Mouse (Mus musculus): ENCODE data around the gene Cct8l1. TPM values are rescaled to one million over a fixed set of nuclear protein-coding genes. Genes with fewer than 3 reads are reported as not detected.

The Cct8l1 gene
- total and polyA plus RNA-seq, 2 experiments from 2014 or later: 0.08 TPM; not detected in 1

GRCm38 (mm10) chr5:25540412-25540811 lies 24.5 kb downstream of the Cct8l1 start:
- no peaks in the 10 kb centered on the region for H3K9me3 ChIP-seq (replicated peaks; ENCODE audit: control insufficient read depth, low read length)

DNA sequence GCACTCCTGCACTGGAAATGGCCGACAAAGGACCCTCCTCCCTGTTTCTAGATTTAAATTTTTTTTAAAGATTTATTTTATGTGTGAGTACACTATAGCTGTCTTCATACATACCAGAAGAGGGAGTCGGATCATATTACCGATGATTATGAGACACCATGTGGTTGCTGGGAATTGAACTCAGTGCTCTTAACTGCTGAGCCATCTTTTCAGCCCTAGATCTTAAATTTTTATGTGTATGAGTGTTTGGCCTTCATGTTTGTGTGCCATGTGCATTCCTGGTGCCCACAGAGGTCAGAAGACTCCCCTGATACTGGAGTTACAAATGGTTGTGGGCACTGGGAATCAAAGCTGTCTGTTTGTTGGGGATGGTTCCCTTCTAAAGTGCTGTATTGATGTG lies 25.1 kb downstream of the Cct8l1 start:
- no peak overlapping the region for H3K4me3 ChIP-seq (ENCODE audit: low read depth, low read length)
- no peak overlapping the region for H3K27ac ChIP-seq (ENCODE audit: low read depth)
- DNase-seq (ENCODE audit: low spot score) (no peak), ATAC-seq (ENCODE audit: insufficient read depth, low read depth) (no peak)
- no peaks in the 10 kb centered on the region for H3K36me3 ChIP-seq (replicated peaks; ENCODE audit: control insufficient read depth, insufficient read depth, low read length)
- H3K27me3 ChIP-seq (ENCODE audit: control insufficient read depth, insufficient read depth, low read length): no peaks in the 10 kb centered on the region
- TF ChIP-seq EP300 (IDR thresholded peaks at IDR 0.05; ENCODE audit: low read depth): no peak
- no peak for TF ChIP-seq CTCF (IDR thresholded peaks at IDR 0.05; ENCODE audit: low read depth)
- H3K4me2 ChIP-seq (ENCODE audit: low read depth, low read length): no peak overlapping the region
- no peaks in the 10 kb centered on the region for H3K4me1 ChIP-seq (ENCODE audit: control insufficient read depth, insufficient read depth)
- H3K9ac ChIP-seq (replicated peaks; ENCODE audit: low read depth, low read length): no peak overlapping the region
- whole genome bisulfite sequencing: 82% methylated on average over 3 of the region's 3 CpGs
- no peaks in the 10 kb centered on the region for H3K9me3 ChIP-seq (replicated peaks; ENCODE audit: control insufficient read depth, low read length)

More at GRCm38 (mm10) chr5:25540412-25540811, 24.5 kb downstream of the Cct8l1 start:
- no peaks in the 10 kb centered on the region for H3K36me3 ChIP-seq (replicated peaks; ENCODE audit: control insufficient read depth, insufficient read depth, low read length)
- H3K27me3 ChIP-seq (ENCODE audit: control insufficient read depth, insufficient read depth, low read length): no peaks in the 10 kb centered on the region
- H3K27ac ChIP-seq (ENCODE audit: low read depth): no peak overlapping the region
- no peak overlapping the region for H3K4me2 ChIP-seq (ENCODE audit: low read depth, low read length)
- ATAC-seq (ENCODE audit: insufficient read depth, low read depth): no peak
- H3K9ac ChIP-seq (replicated peaks; ENCODE audit: low read depth, low read length): no peak overlapping the region
- no peak overlapping the region for H3K4me3 ChIP-seq (ENCODE audit: low read depth, low read length)
- no peaks in the 10 kb centered on the region for H3K4me1 ChIP-seq (ENCODE audit: control insufficient read depth, insufficient read depth)
- TF ChIP-seq EP300 (IDR thresholded peaks at IDR 0.05; ENCODE audit: low read depth): no peak
- TF ChIP-seq CTCF (IDR thresholded peaks at IDR 0.05; ENCODE audit: low read depth): no peak
- no peak for DNase-seq (ENCODE audit: low spot score)

- H3K4me3 ChIP-seq (ENCODE audit: low read depth, low read length): no peak overlapping the region
- H3K9ac ChIP-seq (replicated peaks; ENCODE audit: low read depth, low read length): no peak overlapping the region
- no peak overlapping the region for H3K4me2 ChIP-seq (ENCODE audit: low read depth, low read length)
- H3K27ac ChIP-seq (ENCODE audit: low read depth): no peak overlapping the region
- WGBS: 65% methylated on average over 2 of the region's 2 CpGs
- ATAC-seq (ENCODE audit: insufficient read depth, low read depth): no peak
- H3K36me3 ChIP-seq (replicated peaks; ENCODE audit: control insufficient read depth, insufficient read depth, low read length): no peaks in the 10 kb centered on the region
- no peaks in the 10 kb centered on the region for H3K4me1 ChIP-seq (ENCODE audit: control insufficient read depth, insufficient read depth)
- no peak for TF ChIP-seq EP300 (IDR thresholded peaks at IDR 0.05; ENCODE audit: low read depth)
- no peak for TF ChIP-seq CTCF (IDR thresholded peaks at IDR 0.05; ENCODE audit: low read depth)
- H3K9me3 ChIP-seq (replicated peaks; ENCODE audit: control insufficient read depth, low read length): no peaks in the 10 kb centered on the region
- DNase-seq (ENCODE audit: low spot score): no peak
- no peaks in the 10 kb centered on the region for H3K27me3 ChIP-seq (ENCODE audit: control insufficient read depth, insufficient read depth, low read length)
Measured at GRCm38 (mm10) chr5:25541661-25542060, 25.8 kb downstream of the Cct8l1 start.

- no peaks in the 10 kb centered on the region for H3K36me3 ChIP-seq (replicated peaks; ENCODE audit: control insufficient read depth, insufficient read depth, low read length)
- H3K27me3 ChIP-seq (ENCODE audit: control insufficient read depth, insufficient read depth, low read length): no peaks in the 10 kb centered on the region
- no peak overlapping the region for H3K9ac ChIP-seq (replicated peaks; ENCODE audit: low read depth, low read length)
- TF ChIP-seq EP300 (IDR thresholded peaks at IDR 0.05; ENCODE audit: low read depth): no peak
- ATAC-seq (ENCODE audit: insufficient read depth, low read depth) (no peak), DNase-seq (ENCODE audit: low spot score) (no peak)
- H3K4me3 ChIP-seq (ENCODE audit: low read depth, low read length): no peak overlapping the region
- H3K27ac ChIP-seq (ENCODE audit: low read depth): no peak overlapping the region
- H3K4me1 ChIP-seq (ENCODE audit: control insufficient read depth, insufficient read depth): no peaks in the 10 kb centered on the region
- no peaks in the 10 kb centered on the region for H3K9me3 ChIP-seq (replicated peaks; ENCODE audit: control insufficient read depth, low read length)
- H3K4me2 ChIP-seq (ENCODE audit: low read depth, low read length): no peak overlapping the region
- WGBS: 79% methylated on average over 3 of the region's 3 CpGs
Measured at GRCm38 (mm10) chr5:25544061-25544460, 28.2 kb downstream of the Cct8l1 start.

- no peak overlapping the region for H3K9ac ChIP-seq (replicated peaks; ENCODE audit: low read depth, low read length)
- DNase-seq (ENCODE audit: low spot score) (no peak), ATAC-seq (ENCODE audit: insufficient read depth, low read depth) (no peak)
- no peak overlapping the region for H3K4me2 ChIP-seq (ENCODE audit: low read depth, low read length)
- TF ChIP-seq EP300 (IDR thresholded peaks at IDR 0.05; ENCODE audit: low read depth) (no peak), CTCF (IDR thresholded peaks at IDR 0.05; ENCODE audit: low read depth) (no peak)
- no peaks in the 10 kb centered on the region for H3K36me3 ChIP-seq (replicated peaks; ENCODE audit: control insufficient read depth, insufficient read depth, low read length)
- H3K9me3 ChIP-seq (replicated peaks; ENCODE audit: control insufficient read depth, low read length): no peaks in the 10 kb centered on the region
- no peaks in the 10 kb centered on the region for H3K27me3 ChIP-seq (ENCODE audit: control insufficient read depth, insufficient read depth, low read length)
- H3K27ac ChIP-seq (ENCODE audit: low read depth): no peak overlapping the region
- 73% methylated on average over 5 of the region's 5 CpGs for WGBS
- H3K4me3 ChIP-seq (ENCODE audit: low read depth, low read length): no peak overlapping the region
- H3K4me1 ChIP-seq (ENCODE audit: control insufficient read depth, insufficient read depth): no peaks in the 10 kb centered on the region
Measured at GRCm38 (mm10) chr5:25544566-25544965, 28.7 kb downstream of the Cct8l1 start.

- no peak for ATAC-seq (ENCODE audit: insufficient read depth, low read depth)
- no peaks in the 10 kb centered on the region for H3K9me3 ChIP-seq (replicated peaks; ENCODE audit: control insufficient read depth, low read length)
Measured at GRCm38 (mm10) chr5:25546912-25547311, 31.0 kb downstream of the Cct8l1 start.

More at GRCm38 (mm10) chr5:25546912-25547311, 31.0 kb downstream of the Cct8l1 start:
- Histone ChIP-seq H3K36me3 (replicated peaks; ENCODE audit: control insufficient read depth, insufficient read depth, low read length) (no peaks in the 10 kb centered on the region), H3K27ac (ENCODE audit: low read depth) (no peak overlapping the region), H3K9ac (replicated peaks; ENCODE audit: low read depth, low read length) (no peak overlapping the region), H3K4me2 (ENCODE audit: low read depth, low read length) (no peak overlapping the region), H3K4me1 (ENCODE audit: control insufficient read depth, insufficient read depth) (no peaks in the 10 kb centered on the region), H3K27me3 (ENCODE audit: control insufficient read depth, insufficient read depth, low read length) (no peaks in the 10 kb centered on the region), H3K4me3 (ENCODE audit: low read depth, low read length) (no peak overlapping the region)
- WGBS: 95% methylated on average over 2 of the region's 2 CpGs
- TF ChIP-seq CTCF (IDR thresholded peaks at IDR 0.05; ENCODE audit: low read depth) (no peak), EP300 (IDR thresholded peaks at IDR 0.05; ENCODE audit: low read depth) (no peak)
- no peak for DNase-seq (ENCODE audit: low spot score)

All from heart, postnatal 0 days (tissue).